Mouse (Mus musculus): ENCODE data around the gene Serf1. TPM values are rescaled to one million over a fixed set of nuclear protein-coding genes. Genes with fewer than 3 reads are reported as not detected.
"Not testable (repeated sequence)": the region's sequence is repeated elsewhere in the genome, so short reads cannot be mapped to it uniquely, and the experiment has no call there.

Serf1 gene
- total RNA-seq (2021), result 10 to 100 TPM; 29.5 to 35.2 TPM
- long read RNA-seq, experiment 1, transcript Serf1-201 (3 exons, 601 nt), result major isoform, 50 of 50 reads
- long read RNA-seq, experiment 1, partial matches to known transcripts, result 0 of 50 reads
- long read RNA-seq, experiment 1, other reads (novel, unspliced or antisense), result 0 of 50 reads
- long read RNA-seq, experiment 2, transcript Serf1-201 (3 exons, 601 nt), result major isoform, 40 of 42 reads
- long read RNA-seq, experiment 2, partial matches to known transcripts, result 1 of 42 reads
- long read RNA-seq, experiment 2, other reads (novel, unspliced or antisense), result 1 of 42 reads

DNA sequence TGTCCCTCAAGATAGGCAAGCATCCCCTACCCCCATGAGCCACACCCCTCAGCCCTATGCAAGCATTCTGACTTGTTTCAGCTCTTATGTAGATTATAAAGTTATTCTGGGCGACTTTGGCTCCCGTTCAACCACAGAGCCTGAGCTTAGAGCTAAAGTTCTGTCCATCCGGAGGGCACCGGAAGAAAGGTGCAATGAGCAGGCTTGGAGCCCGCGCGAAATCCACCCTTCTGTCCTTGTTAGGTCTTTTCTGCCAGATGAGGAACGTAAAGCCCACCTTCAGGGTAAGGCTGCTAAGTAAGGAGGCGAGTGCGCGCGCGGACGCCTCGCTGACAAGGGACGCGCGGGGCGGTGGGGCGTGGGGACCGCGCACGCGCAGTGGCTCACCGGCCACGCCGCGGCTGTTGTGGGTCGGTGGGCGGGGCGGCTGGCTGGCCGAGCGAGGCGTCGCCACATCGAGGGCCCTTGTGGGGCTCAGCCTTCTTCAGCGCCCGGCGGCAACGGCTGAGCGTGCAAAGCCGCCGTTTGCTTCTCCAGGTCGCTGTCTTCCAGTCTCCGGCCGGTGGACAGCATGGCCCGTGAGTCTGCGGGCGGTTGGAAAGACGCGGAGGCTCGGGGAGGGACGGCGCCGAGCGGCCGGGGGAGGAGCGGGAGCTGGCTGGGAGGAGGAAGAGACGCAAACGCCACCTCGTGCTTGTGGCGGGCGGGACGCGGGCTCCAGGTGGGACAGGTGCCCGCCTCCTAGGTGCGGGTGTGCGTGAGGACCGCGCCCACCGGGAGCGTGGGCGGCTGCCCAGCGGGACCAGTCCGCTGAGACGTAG, at the start of gene Serf1:
Gene Serf1 (plus strand): TSS at position 361 of the 821 bp plus-strand sequence.
- intact Hi-C loops (cut with DNase I), result loop anchor here (5.0 kb wide), 1 partner anchor 544 kb away; the partner anchor contains the start of genes Ak6, Rad17 and Taf9
- DNase-seq (ENCODE audit: low spot score in 2 of 2), result peak in 1 of 2 experiments; percentile 81

GRCm38 (mm10) chr13:100063936-100064335, 43.9 kb upstream of the Serf1 start:
- intact Hi-C loops (cut with DNase I), result loop anchor here (10.0 kb wide), 1 partner anchor 411 kb away; no protein-coding TSS in a partner anchor
- DNase-seq (ENCODE audit: low spot score in 2 of 2), result no peak

DNA sequence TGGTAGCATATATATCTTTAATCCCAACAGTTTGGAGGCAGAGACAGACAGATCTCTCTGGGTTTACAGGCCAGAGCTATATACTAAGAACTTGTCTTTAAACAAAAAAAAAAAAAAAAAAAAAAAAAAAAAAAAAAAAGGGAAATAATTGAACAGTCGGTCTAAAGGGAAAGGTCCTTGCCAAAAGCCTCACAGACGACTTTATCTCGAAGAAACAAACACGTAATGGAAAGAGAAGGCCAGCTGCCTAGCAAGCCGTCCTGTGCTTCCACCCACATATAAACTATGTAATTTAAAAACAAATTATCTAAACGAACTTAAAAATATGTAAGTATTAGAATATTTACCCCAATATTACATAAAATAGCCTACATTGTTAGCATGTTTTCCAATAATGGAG, 40.0 kb upstream of the Serf1 start:
- intact Hi-C loops (cut with DNase I), result loop anchor here (10.0 kb wide), 1 partner anchor 407 kb away; no protein-coding TSS in a partner anchor
- no peak for DNase-seq (ENCODE audit: low spot score in 2 of 2)

DNA sequence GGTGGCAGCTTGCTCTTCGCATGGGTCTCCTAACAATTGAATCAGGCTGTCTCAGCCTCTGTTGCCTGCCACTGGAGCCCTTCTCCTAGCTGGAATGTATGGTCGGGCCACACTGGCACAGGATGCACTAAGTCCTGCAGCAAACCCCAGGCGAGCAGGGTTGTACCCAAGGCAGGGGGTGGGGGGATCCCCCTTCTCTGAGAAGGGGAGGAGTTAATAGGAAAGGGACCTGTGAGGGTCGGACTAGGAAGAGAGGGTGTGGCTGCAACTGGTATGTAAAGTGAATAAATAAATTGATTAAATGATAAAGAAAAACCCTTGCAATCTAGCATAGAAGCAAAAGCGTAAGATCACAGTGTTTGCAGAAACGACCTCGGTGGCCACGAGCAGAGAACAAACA, 36.3 kb upstream of the Serf1 start:
- intact Hi-C loops (cut with DNase I), result no loop called here
- DNase-seq (ENCODE audit: low spot score in 2 of 2), result no peak

DNA sequence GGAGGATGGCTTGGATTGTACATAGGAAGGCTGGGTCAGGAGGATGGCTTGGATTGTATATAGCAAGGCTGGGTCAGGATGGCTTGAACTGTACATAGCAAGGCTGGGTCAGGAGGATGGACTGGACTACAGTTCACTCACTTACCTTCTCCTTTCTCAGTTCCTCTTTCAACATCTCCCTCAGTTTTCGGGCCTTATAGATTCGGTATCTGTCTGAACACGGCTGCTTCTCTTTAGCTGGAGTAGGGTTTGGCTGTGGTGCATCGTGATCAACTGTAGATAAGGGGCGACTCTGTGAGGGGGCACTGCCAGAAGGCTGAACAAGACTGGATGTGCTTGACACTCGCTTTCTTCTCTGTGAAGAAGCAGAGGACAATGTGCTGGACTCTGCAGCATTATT, 9.0 kb upstream of the Serf1 start:
- intact Hi-C loops (cut with DNase I), result no loop called here
- DNase-seq (ENCODE audit: low spot score in 2 of 2), result no peak

DNA sequence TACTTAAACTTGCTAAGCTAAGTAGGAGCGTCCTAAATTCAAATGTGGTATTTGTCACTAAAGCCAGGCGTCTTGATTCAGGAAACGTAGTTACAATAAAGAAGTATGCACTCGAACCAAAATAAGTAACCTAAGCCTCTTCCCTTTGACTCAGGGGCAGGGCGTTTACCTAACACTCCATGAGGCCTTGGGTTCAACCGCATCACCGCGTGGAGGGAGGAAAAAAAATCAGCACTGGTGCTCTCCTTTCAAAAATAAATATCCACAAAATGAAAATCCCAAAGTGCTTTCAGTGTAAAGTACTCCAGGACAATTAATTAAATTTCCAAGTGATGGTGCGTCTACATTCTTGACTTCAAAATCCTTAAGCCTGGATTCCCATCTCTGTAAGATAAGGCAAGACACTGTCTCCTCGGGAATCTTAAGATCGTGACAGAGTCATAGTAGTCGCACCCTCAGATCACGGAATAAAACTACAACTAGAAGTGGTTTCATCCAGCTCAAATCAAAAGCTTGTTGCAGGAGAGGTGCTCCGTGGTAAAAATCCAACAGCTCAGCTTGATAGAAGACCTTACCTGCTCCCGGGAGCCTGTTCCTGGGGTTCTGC, 4.7 kb upstream of the Serf1 start:
- DNase-seq (ENCODE audit: low spot score in 2 of 2), result no peak
- intact Hi-C loops (cut with DNase I), result no loop called here

DNA sequence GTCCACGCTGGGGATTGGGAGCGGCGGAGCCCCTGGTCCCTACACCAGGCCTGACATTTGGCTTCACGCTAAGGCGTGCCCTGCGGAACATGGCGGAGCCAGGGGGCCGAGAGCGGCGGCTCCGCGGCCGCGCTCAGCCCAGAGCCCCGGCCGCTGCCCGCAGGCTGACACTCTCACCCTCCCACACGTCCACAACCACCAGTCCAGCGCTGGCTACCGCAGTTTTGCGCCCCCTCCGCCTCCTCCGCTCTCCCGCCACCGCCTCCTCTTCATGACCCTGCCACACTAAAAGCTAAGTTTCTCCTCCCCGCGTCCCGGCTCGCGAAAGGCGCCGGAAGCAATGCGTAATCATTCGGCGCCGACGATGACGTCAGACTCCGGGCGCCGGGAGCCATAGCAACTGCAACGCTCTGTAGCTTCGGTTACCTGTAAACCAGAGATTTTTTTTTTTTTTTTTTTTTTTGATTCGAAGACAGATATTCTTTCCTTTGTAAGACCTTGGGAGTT, 4.0 kb upstream of the Serf1 start, which contains the start of gene Bdp1:
Gene Bdp1 (minus strand): TSS at position 323 of the 507 bp plus-strand sequence.
- intact Hi-C loops (cut with DNase I), result no loop called here
- DNase-seq (ENCODE audit: low spot score in 2 of 2), result peak; percentile 93 to 98

GRCm38 (mm10) chr13:100112218-100112972, 4.6 kb downstream of the Serf1 start:
- DNase-seq (ENCODE audit: low spot score in 2 of 2), result peak in 1 of 2 experiments; percentile 31
- intact Hi-C loops (cut with DNase I), result loop anchor here (5.0 kb wide), 1 partner anchor 280 kb away; no protein-coding TSS in a partner anchor

DNA sequence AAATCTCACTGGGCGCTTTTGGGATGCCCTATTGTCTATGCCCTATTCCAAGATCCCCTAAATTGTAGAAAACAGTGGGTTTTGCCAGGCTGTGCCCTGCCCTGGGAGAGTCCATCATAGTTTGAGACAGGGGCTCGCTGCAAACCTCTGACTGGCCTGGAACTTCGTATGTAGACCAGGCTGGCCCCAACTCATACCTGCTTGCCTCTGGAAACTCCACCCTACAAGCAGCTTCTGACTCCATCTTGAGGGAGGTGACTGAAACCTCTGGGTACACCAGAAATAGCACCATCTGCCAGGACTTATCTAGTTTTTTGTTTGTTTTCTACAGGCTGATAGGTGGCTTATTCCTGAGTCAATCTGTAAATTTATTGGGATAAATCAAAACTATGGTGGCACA, 16.2 kb downstream of the Serf1 start:
- intact Hi-C loops (cut with DNase I), result no loop called here
- no peak for DNase-seq (ENCODE audit: low spot score in 2 of 2)

- intact Hi-C loops (cut with DNase I), result no loop called here
- peak; percentile 93 to 98 for DNase-seq (ENCODE audit: low spot score in 2 of 2)
Observed at GRCm38 (mm10) chr13:100124423-100125257, 16.8 kb downstream of the Serf1 start, which contains the start of gene Smn1. TSS of gene Smn1 (plus strand) at chr13:100124852.

GRCm38 (mm10) chr13:100125258-100125643, 17.4 kb downstream of the Serf1 start:
- intact Hi-C loops (cut with DNase I), result no loop called here
- DNase-seq (ENCODE audit: low spot score in 2 of 2), result no peak

DNA sequence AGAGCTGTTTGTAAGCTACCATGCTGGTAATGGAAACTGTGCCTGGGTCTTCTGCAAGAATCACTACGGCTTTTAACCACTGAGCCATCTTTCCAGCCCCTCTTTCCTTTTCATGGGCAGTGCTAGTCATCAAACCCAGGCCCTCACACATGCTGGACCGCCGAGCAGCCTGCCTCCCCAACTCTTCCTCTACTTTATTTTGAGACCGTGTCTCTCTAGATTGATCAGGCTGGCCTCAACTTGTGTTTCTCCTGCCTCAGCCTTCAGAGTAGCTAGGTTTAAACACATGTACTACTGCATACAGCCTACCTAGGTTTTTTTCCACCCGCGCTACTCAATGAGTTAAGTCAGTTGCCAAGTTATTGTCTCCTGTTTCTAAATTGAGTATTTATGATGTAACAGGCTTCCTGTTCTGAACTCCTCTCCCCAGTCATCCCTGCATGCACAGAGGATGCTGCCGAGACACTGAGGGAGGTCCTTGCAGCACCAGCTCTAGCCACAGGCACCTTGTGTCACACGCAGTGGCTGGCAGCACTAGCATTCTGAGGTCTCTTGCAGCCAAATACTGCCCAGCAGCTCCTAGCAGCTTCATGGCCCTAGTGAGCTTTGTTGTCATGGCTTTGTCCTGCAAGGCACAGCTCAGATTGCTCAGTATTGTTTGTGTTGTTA, 34.0 kb downstream of the Serf1 start:
- intact Hi-C loops (cut with DNase I), result no loop called here
- no peak for DNase-seq (ENCODE audit: low spot score in 2 of 2)

DNA sequence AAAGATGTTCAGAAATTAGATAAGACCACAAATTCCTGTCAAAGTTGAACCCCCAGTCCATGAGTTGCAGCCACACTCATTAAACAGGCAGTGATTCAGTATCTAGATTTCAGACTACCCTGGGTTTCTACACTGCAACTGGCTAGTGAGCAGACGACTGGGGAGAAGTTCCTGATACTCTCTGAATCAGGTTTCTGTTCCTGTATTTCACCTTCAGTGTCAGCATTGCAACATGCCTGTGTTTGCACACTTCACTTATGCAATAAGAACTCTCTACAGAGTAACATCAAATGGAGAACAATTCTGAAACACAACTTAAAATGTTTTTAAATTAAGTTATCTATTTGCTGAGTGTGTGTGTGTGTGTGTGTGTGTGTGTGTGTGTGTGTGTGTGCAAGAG, 44.8 kb downstream of the Serf1 start:
- DNase-seq (ENCODE audit: low spot score in 2 of 2), result peak in 1 of 2 experiments; percentile 2
- intact Hi-C loops (cut with DNase I), result no loop called here

- DNase-seq (ENCODE audit: low spot score in 2 of 2), result no peak
- intact Hi-C loops (cut with DNase I), result no loop called here
Observed at GRCm38 (mm10) chr13:100156624-100157023, 48.8 kb downstream of the Serf1 start.

DNA sequence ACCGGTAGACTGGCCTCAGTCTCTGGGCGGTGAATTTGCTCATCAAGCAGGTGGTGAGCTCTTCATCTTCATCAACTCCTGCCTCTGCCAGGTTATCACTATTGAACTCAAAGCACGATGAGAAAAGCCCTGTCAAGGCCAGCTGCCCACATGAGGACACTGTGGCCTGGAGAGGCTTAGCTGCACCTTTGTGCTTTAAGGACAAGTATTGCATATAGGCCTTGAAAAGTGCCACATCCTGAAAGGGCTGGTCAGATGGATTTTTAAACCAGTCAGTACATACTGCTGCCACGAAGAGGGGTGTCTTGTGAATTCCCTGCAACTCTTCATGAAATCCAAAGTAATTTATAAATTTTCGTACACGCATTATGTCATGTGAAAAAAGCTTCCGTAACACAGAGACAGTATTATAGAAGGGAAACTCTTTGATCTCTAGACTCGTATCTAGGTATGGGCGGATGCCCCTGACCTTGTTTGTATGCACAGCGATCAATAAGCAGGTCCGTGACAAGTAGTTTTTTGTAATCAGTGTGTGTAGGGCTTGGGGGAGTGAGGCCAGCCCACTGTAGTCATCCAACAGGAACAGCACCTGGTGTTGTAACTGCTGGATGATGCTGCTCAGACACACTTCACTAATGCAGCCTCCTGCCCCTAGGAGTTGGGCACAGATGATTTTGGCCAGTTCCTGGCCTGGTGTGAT, 53.5 kb downstream of the Serf1 start:
- intact Hi-C loops (cut with DNase I), result not testable (repeated sequence)

GRCm38 (mm10) chr13:100162467-100162866, 54.7 kb downstream of the Serf1 start:
- DNase-seq (ENCODE audit: low spot score in 2 of 2); intact Hi-C loops (cut with DNase I): not testable (repeated sequence)

More for the DNA sequence above, 53.5 kb downstream of the Serf1 start:
- not testable (repeated sequence) for DNase-seq (ENCODE audit: low spot score in 2 of 2)
